In the genomic region with DNA sequence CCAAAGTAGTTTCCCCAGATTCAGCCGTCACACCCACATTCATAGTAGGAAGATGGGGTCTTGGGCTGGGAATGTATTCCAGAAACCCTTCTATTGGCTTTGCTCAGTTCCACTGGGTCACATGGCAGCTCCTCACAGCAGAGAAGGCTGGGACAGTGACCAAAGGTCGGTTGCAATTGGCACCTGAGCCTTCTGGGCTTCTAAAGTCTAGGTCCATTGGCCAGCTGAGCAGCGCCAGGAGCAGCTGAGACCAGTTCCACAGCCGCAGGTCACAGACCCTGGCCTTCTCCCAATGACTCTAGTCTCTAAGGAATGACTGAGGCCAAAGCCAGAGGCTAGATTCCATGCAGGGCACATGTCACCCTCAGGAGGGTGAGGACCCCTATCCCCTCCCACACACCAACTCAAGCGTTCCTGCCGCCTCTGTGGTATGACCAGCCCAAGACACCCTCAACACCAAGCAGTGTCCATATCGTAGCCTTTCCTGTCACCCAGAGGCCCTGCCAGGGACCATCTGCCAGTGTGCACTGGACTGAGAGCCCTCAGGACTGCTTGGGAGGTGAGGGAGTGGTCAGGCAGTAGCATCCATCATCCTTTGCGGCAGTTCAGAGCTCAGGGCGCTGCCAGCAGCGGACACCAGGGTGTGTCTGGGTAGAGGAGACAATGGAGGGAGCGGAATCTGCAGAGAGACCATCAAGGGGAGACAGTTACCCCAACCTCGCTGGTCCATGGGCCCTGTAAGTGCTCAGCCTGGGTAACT, we compare ENCODE assay signal across 21 mouse cellular contexts. TPM values are rescaled to one million over a fixed set of nuclear protein-coding genes. Genes with fewer than 3 reads are reported as not detected.
DNase-seq lines count a peak whose midpoint lies in the region; ATAC-seq and TF ChIP-seq lines count a peak whose summit lies in the region.
"Had no signal": no experiment of that assay in that cellular context is flagged by ENCODE, and none has a peak within 500 bp of the region (broad histone marks: within the 10 kb centered on the region; RNA-seq: fewer than 3 reads in every experiment).

No protein-coding gene starts in this region.

- no peaks in the 10 kb centered on the region for H3K9me3 ChIP-seq in hindbrain, embryonic 12.5 days (replicated peaks)
- H3K9me3 ChIP-seq in hindbrain, postnatal 0 days (ENCODE audit: low read length): no peaks in the 10 kb centered on the region
- H3K9me3 ChIP-seq in midbrain, embryonic 11.5 days (ENCODE audit: control insufficient read depth, low read length): no peaks in the 10 kb centered on the region
- no peaks in the 10 kb centered on the region for H3K9me3 ChIP-seq in midbrain, embryonic 15.5 days
- H3K9me3 ChIP-seq in kidney, postnatal 0 days (replicated peaks; ENCODE audit: low read length): no peaks in the 10 kb centered on the region
- H3K9me3 ChIP-seq: embryonic facial prominence, embryonic 10.5 days; neural tube, embryonic 12.5 days had no signal

- H3K4me1 ChIP-seq in hindbrain, embryonic 12.5 days: peaks cover 30% of the 10 kb centered on the region
- peaks cover 4% of the 10 kb centered on the region; the same call in 1 of the 2 replicates for H3K4me1 ChIP-seq in hindbrain, postnatal 0 days (ENCODE audit: insufficient read depth, low read length)
- H3K4me1 ChIP-seq in midbrain, embryonic 11.5 days (ENCODE audit: control insufficient read depth, insufficient read depth, low read length): 0 out of 2 replicates have a peak, but pooled peaks cover 2% of the 10 kb centered on the region
- H3K4me1 ChIP-seq in midbrain, embryonic 15.5 days: peaks cover 5% of the 10 kb centered on the region; the same call in 1 of the 2 replicates
- no peaks in the 10 kb centered on the region for H3K4me1 ChIP-seq in kidney, postnatal 0 days (replicated peaks; ENCODE audit: insufficient read depth, low read length)

- 0 out of 2 replicates have a peak, but pooled peaks cover 7% of the 10 kb centered on the region for H3K36me3 ChIP-seq in hindbrain, embryonic 12.5 days
- no peaks in the 10 kb centered on the region for H3K36me3 ChIP-seq in hindbrain, postnatal 0 days (ENCODE audit: insufficient read depth, low read length)
- H3K36me3 ChIP-seq in midbrain, embryonic 11.5 days (ENCODE audit: control insufficient read depth, insufficient read depth, low read length): peaks cover 16% of the 10 kb centered on the region
- H3K36me3 ChIP-seq in midbrain, embryonic 15.5 days (replicated peaks): no peaks in the 10 kb centered on the region
- no peaks in the 10 kb centered on the region for H3K36me3 ChIP-seq in kidney, postnatal 0 days (ENCODE audit: insufficient read depth, low read length)
- H3K36me3 ChIP-seq: G1E had no signal

- DNase-seq in hindbrain, postnatal 0 days (ENCODE audit: low spot score): no peak
- peak; percentile 66 for DNase-seq in midbrain, embryonic 11.5 days (ENCODE audit: low spot score, missing footprints)
- no peak for DNase-seq in kidney, postnatal 0 days (ENCODE audit: low spot score)
- no peak for DNase-seq in gastrocnemius, adult 8-10 months (ENCODE audit: low spot score in 2 of 2)
- no peak for DNase-seq in cerebellum, postnatal 10 days
- DNase-seq: cerebellum, adult 11 months; cerebellum, postnatal 36 days; gastrocnemius, postnatal 25 days; spleen, adult 18-20 months; thymus, adult 2 months had no signal

- no peak overlapping the region for H3K4me2 ChIP-seq in hindbrain, embryonic 12.5 days (replicated peaks)
- no peak overlapping the region for H3K4me2 ChIP-seq in hindbrain, postnatal 0 days (ENCODE audit: low read depth, low read length)
- no peak overlapping the region for H3K4me2 ChIP-seq in midbrain, embryonic 11.5 days
- H3K4me2 ChIP-seq in midbrain, embryonic 15.5 days: no peak overlapping the region
- H3K4me2 ChIP-seq in kidney, postnatal 0 days (ENCODE audit: low read length): no peak overlapping the region
- H3K4me2 ChIP-seq: neural tube, embryonic 12.5 days had no signal

- H3K4me3 ChIP-seq in hindbrain, embryonic 12.5 days: no peak overlapping the region
- H3K4me3 ChIP-seq in hindbrain, postnatal 0 days (ENCODE audit: low read length): no peak overlapping the region
- H3K4me3 ChIP-seq in midbrain, embryonic 11.5 days (ENCODE audit: low read depth, low read length): no peak overlapping the region
- no peak overlapping the region for H3K4me3 ChIP-seq in midbrain, embryonic 15.5 days
- H3K4me3 ChIP-seq in kidney, postnatal 0 days (replicated peaks; ENCODE audit: low read depth, low read length): no peak overlapping the region
- H3K4me3 ChIP-seq: embryonic facial prominence, embryonic 10.5 days; left cerebral cortex, adult 2 months; neural tube, embryonic 12.5 days had no signal

- 68% methylated on average over 12 of the region's 12 CpGs for WGBS in hindbrain, embryonic 12.5 days
- WGBS in hindbrain, postnatal 0 days: 79% methylated on average over 12 of the region's 12 CpGs
- WGBS in midbrain, embryonic 11.5 days: 84% methylated on average over 12 of the region's 12 CpGs
- WGBS in midbrain, embryonic 15.5 days: 83% methylated on average over 12 of the region's 12 CpGs
- 58% methylated on average over 12 of the region's 12 CpGs for WGBS in kidney, postnatal 0 days

- no peak for ATAC-seq in hindbrain, embryonic 12.5 days (ENCODE audit: low FRiP score)
- ATAC-seq in hindbrain, postnatal 0 days: no peak
- no peak for ATAC-seq in midbrain, embryonic 11.5 days (ENCODE audit: low FRiP score)
- no peak for ATAC-seq in midbrain, embryonic 15.5 days (replicated peaks)
- ATAC-seq in kidney, postnatal 0 days (replicated peaks; ENCODE audit: low FRiP score, low read depth): peak; percentile 38; the same call in 1 of the 2 replicates
- ATAC-seq: lung, postnatal 0 days had no signal

- no peaks in the 10 kb centered on the region for H3K27me3 ChIP-seq in hindbrain, embryonic 12.5 days
- no peaks in the 10 kb centered on the region for H3K27me3 ChIP-seq in hindbrain, postnatal 0 days (ENCODE audit: insufficient read depth, low read length)
- H3K27me3 ChIP-seq in midbrain, embryonic 11.5 days (ENCODE audit: control insufficient read depth, insufficient read depth, low read length): no peaks in the 10 kb centered on the region
- H3K27me3 ChIP-seq in midbrain, embryonic 15.5 days (replicated peaks): no peaks in the 10 kb centered on the region
- no peaks in the 10 kb centered on the region for H3K27me3 ChIP-seq in kidney, postnatal 0 days (ENCODE audit: insufficient read depth, low read length)
- H3K27me3 ChIP-seq: neural tube, embryonic 12.5 days had no signal

- H3K9ac ChIP-seq in hindbrain, embryonic 12.5 days: no peak overlapping the region
- H3K9ac ChIP-seq in hindbrain, postnatal 0 days (replicated peaks; ENCODE audit: low read length): no peak overlapping the region
- H3K9ac ChIP-seq in midbrain, embryonic 11.5 days (ENCODE audit: low read length): no peak overlapping the region
- no peak overlapping the region for H3K9ac ChIP-seq in midbrain, embryonic 15.5 days
- no peak overlapping the region for H3K9ac ChIP-seq in kidney, postnatal 0 days (ENCODE audit: low read depth, low read length)
- H3K9ac ChIP-seq: liver, embryonic 14.5 days; neural tube, embryonic 12.5 days had no signal

- TF ChIP-seq CTCF in hindbrain, postnatal 0 days (IDR thresholded peaks at IDR 0.05; ENCODE audit: low read depth): no peak
- TF ChIP-seq CTCF in kidney, postnatal 0 days (IDR thresholded peaks at IDR 0.05; ENCODE audit: low read depth): no peak

- H3K27ac ChIP-seq in hindbrain, embryonic 12.5 days: peak overlapping the region; percentile 1; the same call in 1 of the 2 replicates
- H3K27ac ChIP-seq in hindbrain, postnatal 0 days: no peak overlapping the region
- H3K27ac ChIP-seq in midbrain, embryonic 11.5 days (ENCODE audit: low read depth, low read length): no peak overlapping the region
- no peak overlapping the region for H3K27ac ChIP-seq in midbrain, embryonic 15.5 days
- no peak overlapping the region for H3K27ac ChIP-seq in kidney, postnatal 0 days
- H3K27ac ChIP-seq: embryonic facial prominence, embryonic 10.5 days; left cerebral cortex, adult 2 months; liver, embryonic 14.5 days; neural tube, embryonic 12.5 days had no signal

RNA-seq across cellular contexts. Expression of gene Mfng, which starts 17.1 kb away (rescaled TPM):
- 51.7 and 58.0 TPM in 2 replicates for polyA plus RNA-seq in hindbrain, embryonic 12.5 days (2016; fragmentation: Nextera tagmentation; extraction: Ambion mirVana)
- total RNA-seq in hindbrain, postnatal 0 days (2014; rRNA removed): 12.7 and 15.2 TPM in 2 replicates
- 16.6 and 17.9 TPM in 2 replicates for polyA plus RNA-seq in hindbrain, postnatal 0 days (2015; fragmentation: Nextera tagmentation; extraction: Ambion mirVana)
- polyA plus RNA-seq in midbrain, embryonic 11.5 days (2014; fragmentation: Nextera tagmentation; extraction: Ambion mirVana): 57.2 and 61.8 TPM in 2 replicates
- 27.1 and 30.1 TPM in 2 replicates for polyA plus RNA-seq in midbrain, embryonic 15.5 days (2015; fragmentation: Nextera tagmentation; extraction: Ambion mirVana)
- polyA plus RNA-seq in kidney, postnatal 0 days (2015; fragmentation: Nextera tagmentation; extraction: Ambion mirVana): 18.8 and 18.9 TPM in 2 replicates
- 1 to 10 TPM; 2.3 to 3.6 (median 2.7) TPM for total RNA-seq in gastrocnemius, adult 8-10 months (2022)
- total RNA-seq: G1E had no signal
- polyA plus RNA-seq: G1E had no signal

RNA-seq across cellular contexts. Expression of gene Elfn2, which starts 37.6 kb away (rescaled TPM):
- polyA plus RNA-seq in hindbrain, embryonic 12.5 days (2016; fragmentation: Nextera tagmentation; extraction: Ambion mirVana): 2.4 and 2.5 TPM in 2 replicates
- total RNA-seq in hindbrain, postnatal 0 days (2014; rRNA removed): 40.9 and 43.1 TPM in 2 replicates
- polyA plus RNA-seq in hindbrain, postnatal 0 days (2015; fragmentation: Nextera tagmentation; extraction: Ambion mirVana): 8.4 and 9.1 TPM in 2 replicates
- 0.18 TPM in 2 replicates for polyA plus RNA-seq in midbrain, embryonic 11.5 days (2014; fragmentation: Nextera tagmentation; extraction: Ambion mirVana)
- polyA plus RNA-seq in midbrain, embryonic 15.5 days (2015; fragmentation: Nextera tagmentation; extraction: Ambion mirVana): 10.1 and 11.1 TPM in 2 replicates
- polyA plus RNA-seq in kidney, postnatal 0 days (2015; fragmentation: Nextera tagmentation; extraction: Ambion mirVana): 0.10 and 0.13 TPM in 2 replicates
- under 1 TPM in 3 of 4 experiments, not detected in 1; 0.05 to 0.11 (median 0.07) TPM for total RNA-seq in gastrocnemius, adult 8-10 months (2022)
- total RNA-seq: monocyte, adult 5-6 weeks had no signal
- polyA plus RNA-seq: G1E; limb, embryonic 11.5 days; liver, embryonic 14.5 days; stomach, embryonic 14.5 days had no signal

RNA-seq across cellular contexts. Expression of gene Card10, which starts 46.7 kb away (rescaled TPM):
- 2.7 and 2.9 TPM in 2 replicates for polyA plus RNA-seq in hindbrain, embryonic 12.5 days (2016; fragmentation: Nextera tagmentation; extraction: Ambion mirVana)
- 0.94 and 1.4 TPM in 2 replicates for total RNA-seq in hindbrain, postnatal 0 days (2014; rRNA removed)
- 2.3 and 2.6 TPM in 2 replicates for polyA plus RNA-seq in hindbrain, postnatal 0 days (2015; fragmentation: Nextera tagmentation; extraction: Ambion mirVana)
- polyA plus RNA-seq in midbrain, embryonic 11.5 days (2014; fragmentation: Nextera tagmentation; extraction: Ambion mirVana): 1.3 and 1.5 TPM in 2 replicates
- 2.1 and 2.3 TPM in 2 replicates for polyA plus RNA-seq in midbrain, embryonic 15.5 days (2015; fragmentation: Nextera tagmentation; extraction: Ambion mirVana)
- polyA plus RNA-seq in kidney, postnatal 0 days (2015; fragmentation: Nextera tagmentation; extraction: Ambion mirVana): 8.2 and 9.2 TPM in 2 replicates
- 1 to 10 TPM; 3.4 to 6.0 (median 4.4) TPM for total RNA-seq in gastrocnemius, adult 8-10 months (2022)
- total RNA-seq: G1E had no signal
- polyA plus RNA-seq: G1E had no signal
